Mouse (Mus musculus) left cerebral cortex, adult 2 months (tissue): ENCODE data around the gene Gimap1. TPM values are rescaled to one million over a fixed set of nuclear protein-coding genes. Genes with fewer than 3 reads are reported as not detected.

ENCODE experiments used
- DNase-seq, 2 experiments: peaks; one replicate each; pipeline ENCODE4 v3.0.0; 2021 to 2022; ENCODE audit warnings: low spot score in 2 of 2, mixed read lengths in 1 of 2; ENCODE audit errors: extremely low spot score in 1 of 2
- H3K27ac ChIP-seq: fragments of 200-600 bp; 2 replicates; pipeline ENCODE4 v1.8.1; 2022
- H3K4me3 ChIP-seq: fragments of 200-600 bp; 2 replicates; pipeline ENCODE4 v1.8.1; 2022
- CTCF ChIP-seq: fragments of 200-600 bp; IDR thresholded peaks from 2 replicates; pipeline ENCODE4 v1.8.1; 2022; ENCODE audit warnings: antibody characterized with exemption, mild to moderate bottlenecking, moderate library complexity
- intact Hi-C: fragments of 180-260 bp; cut with DNase I; formaldehyde crosslinking; loops from one replicate; pipeline ENCODE4 v1.15.1; 2025
- total RNA-seq, 2 experiments: library from RNA; stranded (reverse); gene quantifications; 2 replicates each; pipeline ENCODE4 v1.2.3; 2021

Gene Gimap1
- total RNA-seq, 2 experiments from 2014 or later = 1.5 to 3.9 TPM

DNA sequence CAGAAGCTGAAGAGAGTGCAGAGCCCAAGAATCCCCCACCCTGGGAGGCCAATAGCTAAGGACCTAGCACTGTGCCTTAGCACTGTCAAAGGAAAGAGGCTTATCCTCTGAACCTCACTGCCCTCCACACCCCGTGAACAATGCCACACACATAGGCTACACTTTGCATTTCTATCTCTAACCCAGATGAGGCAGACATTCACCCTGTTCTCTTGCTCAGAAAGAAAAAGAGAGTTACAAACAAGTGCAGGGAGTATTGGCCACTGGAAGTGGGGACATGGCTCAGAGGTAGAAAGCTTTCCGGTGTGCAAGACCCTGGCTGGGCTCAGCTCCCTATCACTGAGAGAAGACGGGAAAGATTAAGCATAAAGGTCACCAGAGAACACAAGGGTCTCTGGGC, 32.7 kb upstream of the Gimap1 start:
- no peak for TF ChIP-seq CTCF
- intact Hi-C loops = no loop called here
- no peak overlapping the region for H3K4me3 ChIP-seq
- H3K27ac ChIP-seq = no peak overlapping the region
- DNase-seq = no peak

DNA sequence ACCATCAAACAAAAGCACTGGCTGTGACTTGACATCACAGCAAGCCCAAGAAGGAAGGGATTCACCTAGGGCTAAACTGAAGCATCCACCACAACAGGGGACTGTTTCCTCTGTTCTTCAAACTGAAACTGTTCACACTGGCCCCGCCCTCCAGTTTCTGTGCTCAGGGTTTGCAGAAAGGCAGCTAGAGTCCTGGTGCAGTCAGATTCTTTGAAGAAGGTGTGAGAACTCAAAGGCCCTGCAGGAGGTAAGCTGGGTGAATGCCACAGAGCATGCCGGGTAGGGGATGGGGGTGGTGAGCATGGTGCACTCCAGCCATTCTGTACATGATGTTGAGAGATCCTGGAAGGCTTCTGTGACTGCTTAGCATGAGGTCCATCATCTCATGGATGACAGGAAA, 20.4 kb upstream of the Gimap1 start, which contains the start of the genes Gm28053 and Gimap7:
Gene Gm28053, plus strand, starts transcription at position 153 of the 400 bp plus-strand sequence.
Gene Gimap7, plus strand, starts transcription at position 167 of the 400 bp plus-strand sequence.
- no peak for DNase-seq
- intact Hi-C loops = no loop called here
- Histone ChIP-seq H3K4me3 (no peak within 1 kb of the TSS), H3K27ac (no peak within 1 kb of the TSS)
- TF ChIP-seq CTCF = no peak

DNA sequence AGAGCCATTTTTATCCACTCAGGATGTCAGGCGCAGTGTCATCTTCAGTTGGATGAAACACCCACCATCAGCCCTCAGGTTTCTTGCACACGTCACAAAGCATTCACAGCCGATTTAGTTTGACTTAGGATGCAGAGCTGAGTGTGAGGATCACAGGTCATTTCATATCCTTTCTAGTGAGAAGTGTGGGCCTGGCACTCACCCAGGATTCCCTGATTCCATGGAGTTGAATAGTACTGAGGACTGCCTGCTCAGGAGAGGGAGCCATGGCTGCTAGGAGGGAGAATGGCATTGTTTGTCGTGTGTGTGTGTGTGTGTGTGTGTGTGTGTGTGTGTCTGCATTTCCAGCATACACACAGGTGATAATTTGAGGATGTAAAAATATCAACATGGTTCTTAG, 18.5 kb upstream of the Gimap1 start:
- H3K4me3 ChIP-seq = no peak overlapping the region
- intact Hi-C loops = no loop called here
- no peak for DNase-seq

DNA sequence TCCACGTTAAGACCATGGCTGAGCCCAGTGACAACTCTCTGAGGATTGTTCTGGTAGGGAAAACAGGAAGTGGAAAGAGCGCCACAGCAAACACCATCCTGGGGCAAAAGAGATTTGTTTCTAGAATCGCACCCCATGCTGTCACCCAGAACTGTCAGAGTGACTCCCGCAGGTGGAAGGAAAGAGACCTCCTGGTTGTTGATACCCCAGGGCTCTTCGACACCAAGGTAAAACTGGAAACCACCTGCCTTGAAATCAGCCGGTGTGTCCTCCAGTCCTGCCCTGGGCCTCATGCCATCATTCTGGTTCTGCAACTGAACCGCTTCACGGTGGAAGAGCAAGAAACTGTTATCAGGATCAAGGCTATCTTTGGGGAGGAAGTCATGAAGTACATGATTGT, 15.4 kb upstream of the Gimap1 start:
- no peak for TF ChIP-seq CTCF
- no peak for DNase-seq
- Histone ChIP-seq H3K27ac (no peak overlapping the region), H3K4me3 (no peak overlapping the region)
- intact Hi-C loops = no loop called here

More for the DNA sequence above, 18.5 kb upstream of the Gimap1 start:
- TF ChIP-seq CTCF = no peak
- H3K27ac ChIP-seq = no peak overlapping the region

DNA sequence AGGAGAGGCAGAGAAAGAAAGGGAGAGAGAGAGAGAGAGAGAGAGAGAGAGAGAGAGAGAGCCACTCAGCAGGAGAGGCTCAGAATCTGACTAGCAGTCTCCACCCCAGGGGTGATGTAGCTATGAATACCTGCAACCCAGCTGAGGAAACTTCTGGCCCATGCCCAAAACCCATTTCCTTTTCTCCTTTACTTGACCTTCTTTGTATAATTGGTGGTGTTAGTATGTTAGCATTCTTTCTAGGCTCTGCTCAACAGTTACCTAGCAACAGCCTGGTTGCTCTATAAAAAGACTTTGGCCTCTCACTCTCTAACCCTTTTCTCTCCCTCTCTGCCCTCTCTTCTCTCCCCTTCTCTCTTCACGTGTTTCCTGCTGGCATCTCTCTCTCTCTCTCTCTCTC, 13.4 kb upstream of the Gimap1 start:
- H3K27ac ChIP-seq = no peak overlapping the region
- peak in 1 of 2 experiments; percentile 20 for DNase-seq

DNA sequence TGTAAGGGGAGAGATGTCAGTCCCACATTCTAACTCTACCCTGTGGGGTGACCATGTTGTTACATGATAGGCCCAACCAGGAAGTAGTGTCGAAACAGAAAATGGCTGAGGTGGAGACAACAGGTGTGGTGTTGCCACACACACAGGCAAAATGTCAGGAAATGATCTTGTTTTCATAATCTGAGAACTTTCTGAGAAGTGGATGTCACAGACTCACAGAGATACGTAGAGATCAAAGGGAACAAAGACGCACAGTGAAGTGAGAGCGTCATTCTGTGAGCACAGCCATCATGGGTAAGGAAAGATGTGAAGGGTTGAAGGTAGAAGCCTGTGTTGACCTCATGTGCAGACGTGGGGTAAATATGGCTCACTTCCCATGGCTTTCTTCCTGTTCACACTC, 11.1 kb upstream of the Gimap1 start:
- Histone ChIP-seq H3K27ac (no peak overlapping the region), H3K4me3 (no peak overlapping the region)
- intact Hi-C loops = no loop called here
- no peak for TF ChIP-seq CTCF
- no peak for DNase-seq

More for the DNA sequence above, 13.4 kb upstream of the Gimap1 start:
- no peak for TF ChIP-seq CTCF
- intact Hi-C loops = no loop called here
- no peak overlapping the region for H3K4me3 ChIP-seq

DNA sequence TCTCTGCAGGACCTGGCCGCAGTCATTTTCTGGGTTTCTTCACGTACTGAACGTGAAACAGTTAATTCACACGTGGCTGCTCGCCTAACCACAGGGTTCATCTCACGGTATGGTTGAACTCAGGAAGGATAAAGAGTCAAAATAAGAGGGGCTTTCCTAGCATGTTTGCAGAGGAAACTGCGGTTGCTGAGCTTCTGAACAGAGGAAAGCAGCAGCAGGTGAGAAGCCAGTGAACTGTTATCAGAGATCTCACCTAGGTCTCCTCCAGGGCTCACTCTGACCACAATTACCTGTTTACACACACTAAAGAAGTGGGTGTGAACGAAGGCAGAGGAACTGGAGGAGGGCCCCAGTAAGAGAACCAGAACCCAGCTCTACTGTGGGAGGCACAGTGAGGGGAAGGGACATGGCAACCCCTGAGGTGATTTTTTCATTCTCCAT, 6.0 kb upstream of the Gimap1 start:
- intact Hi-C loops = no loop called here

DNA sequence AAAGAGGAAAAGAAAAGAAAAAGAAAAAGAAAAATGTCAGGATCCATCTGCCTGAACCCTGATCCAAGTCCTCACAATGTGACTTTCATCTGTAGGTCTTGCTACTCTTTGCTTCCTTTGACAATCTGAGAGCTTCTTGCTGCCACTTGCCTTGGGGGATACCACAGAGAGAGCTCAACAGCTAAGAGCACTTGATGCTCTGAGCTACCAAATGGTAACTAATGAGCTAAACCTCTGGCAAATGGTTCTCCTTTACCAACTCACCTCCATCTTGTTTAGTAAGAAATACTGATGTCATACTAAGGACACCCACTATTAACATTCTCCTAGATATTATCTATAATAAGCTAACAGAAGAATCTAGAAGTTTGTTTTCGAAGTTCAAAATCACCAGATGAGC, 5.2 kb upstream of the Gimap1 start:
- TF ChIP-seq CTCF = no peak
- Histone ChIP-seq H3K27ac (no peak overlapping the region), H3K4me3 (no peak overlapping the region)
- intact Hi-C loops = no loop called here
- DNase-seq = no peak

More for the DNA sequence above, 6.0 kb upstream of the Gimap1 start:
- H3K4me3 ChIP-seq = no peak overlapping the region
- TF ChIP-seq CTCF = no peak
- no peak for DNase-seq
- H3K27ac ChIP-seq = no peak overlapping the region

DNA sequence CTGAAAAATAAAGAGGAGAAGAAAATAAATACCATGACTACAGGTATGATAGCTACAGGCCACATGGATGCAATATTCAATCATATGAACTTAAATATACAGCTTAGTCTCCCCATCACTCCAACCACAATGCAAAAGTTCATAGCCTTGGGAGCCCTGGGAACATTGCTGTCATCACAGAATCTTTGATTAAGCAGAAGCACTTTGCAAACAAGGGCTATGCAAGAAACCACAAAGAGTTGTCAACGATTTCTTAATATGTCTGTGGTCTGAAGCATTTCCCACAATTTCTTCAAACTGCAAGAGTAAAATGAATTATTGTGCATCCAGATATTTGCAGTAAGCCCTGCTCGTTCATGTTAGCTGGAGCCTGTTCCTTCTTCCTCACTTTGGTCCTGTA, 1.8 kb upstream of the Gimap1 start:
- DNase-seq = no peak
- Histone ChIP-seq H3K27ac (no peak overlapping the region), H3K4me3 (no peak overlapping the region)
- no peak for TF ChIP-seq CTCF
- intact Hi-C loops = no loop called here

DNA sequence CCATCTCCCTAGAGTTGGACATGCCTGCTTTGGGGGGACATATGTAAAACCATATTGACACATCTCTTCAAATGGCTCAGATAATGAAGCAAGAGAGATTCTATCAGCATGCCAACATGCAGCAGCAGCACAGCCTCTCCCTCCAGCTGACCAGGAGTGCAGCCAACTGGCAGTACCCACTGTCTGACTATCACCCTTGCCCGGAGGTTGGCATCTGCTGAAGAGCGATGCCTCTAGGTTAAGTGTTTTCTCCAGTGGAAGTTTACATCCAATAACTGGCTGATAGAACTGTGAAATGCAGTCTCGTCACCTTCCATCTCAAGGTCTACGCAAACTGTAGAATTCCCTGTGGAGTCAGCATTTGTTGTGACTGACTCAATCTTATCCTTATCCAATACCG, 1.2 kb upstream of the Gimap1 start:
- Histone ChIP-seq H3K27ac (no peak overlapping the region), H3K4me3 (no peak overlapping the region)
- DNase-seq = no peak
- intact Hi-C loops = no loop called here
- no peak for TF ChIP-seq CTCF

DNA sequence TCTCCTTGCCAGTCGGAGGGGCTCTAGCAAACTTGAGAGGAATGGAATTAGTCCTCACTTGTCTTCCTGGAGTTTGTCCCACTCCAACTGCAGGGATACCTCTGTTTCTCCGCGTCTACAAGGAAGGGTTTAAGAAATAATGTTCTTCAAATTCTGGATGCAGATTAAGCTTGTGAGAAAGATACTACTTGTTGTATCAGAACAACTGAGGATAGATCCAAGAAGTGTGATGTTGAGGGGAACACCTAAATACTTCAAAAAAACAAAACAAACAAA, 864 bp downstream of the Gimap1 start:
- no peak for TF ChIP-seq CTCF
- no peak for DNase-seq
- Histone ChIP-seq H3K27ac (no peak overlapping the region), H3K4me3 (no peak overlapping the region)
- intact Hi-C loops = no loop called here

DNA sequence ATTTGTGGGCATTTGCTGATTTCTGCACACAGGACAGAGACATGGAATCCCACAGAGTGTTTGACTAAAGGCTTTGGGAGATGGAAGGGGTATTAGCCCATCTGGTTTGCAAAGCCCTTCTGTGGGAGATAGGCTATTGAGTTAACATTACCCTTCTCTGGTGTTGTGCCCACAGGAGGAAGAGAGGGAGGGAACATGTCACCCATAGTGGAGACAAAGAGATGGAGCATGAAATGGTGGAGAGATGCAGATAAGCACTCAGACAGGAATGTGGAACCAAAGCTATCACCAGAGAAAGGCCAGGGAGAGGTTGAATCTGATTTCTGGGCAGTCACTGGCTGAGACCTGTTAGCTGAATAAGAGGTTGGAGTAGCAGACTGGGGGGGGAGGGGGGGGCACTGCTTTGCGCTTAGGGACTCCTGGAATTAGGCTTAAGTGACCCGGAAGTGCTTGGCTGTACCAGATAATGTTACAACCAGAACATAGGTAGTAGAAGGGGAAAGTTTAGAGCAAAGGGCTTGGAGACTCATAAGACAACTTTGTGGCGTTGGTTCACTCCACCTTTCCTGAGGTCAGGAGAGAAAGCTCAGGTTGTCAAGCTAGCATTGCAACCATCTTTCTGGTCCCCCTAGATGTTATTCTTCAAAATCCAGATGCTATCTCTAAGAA, 1.8 kb downstream of the Gimap1 start:
- TF ChIP-seq CTCF = no peak
- H3K4me3 ChIP-seq = no peak overlapping the region
- no peak overlapping the region for H3K27ac ChIP-seq
- DNase-seq = no peak
- intact Hi-C loops = no loop called here

DNA sequence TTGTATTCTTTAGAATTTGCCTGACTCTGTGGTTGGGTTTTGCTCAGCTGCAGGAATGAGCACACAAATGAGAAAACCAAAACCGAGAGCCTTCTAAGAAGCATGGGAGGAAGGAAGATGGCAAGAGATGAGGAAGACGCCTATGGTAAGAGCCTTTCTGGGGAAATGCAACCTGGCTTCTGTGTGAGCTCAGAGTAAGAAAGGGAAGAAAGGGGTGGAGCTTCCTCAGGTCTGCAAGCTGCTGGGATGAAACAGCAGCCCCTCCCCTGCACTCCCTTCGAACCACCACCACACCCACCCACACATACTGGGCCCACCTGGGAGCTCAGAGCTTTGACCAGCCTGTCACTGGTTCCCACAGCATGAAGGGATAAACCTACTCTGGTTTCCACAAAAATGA, 2.4 kb downstream of the Gimap1 start:
- no peak for DNase-seq
- Histone ChIP-seq H3K4me3 (no peak overlapping the region), H3K27ac (no peak overlapping the region)
- intact Hi-C loops = no loop called here
- TF ChIP-seq CTCF = no peak
